Mouse (Mus musculus) brain, embryonic 14.5 days (tissue): ENCODE measurements around the gene Pard6a. TPM values are rescaled to one million over a fixed set of nuclear protein-coding genes. Genes with fewer than 3 reads are reported as not detected.

Source experiments
- DNase-seq: peaks from one replicate; pipeline ENCODE4 v3.0.0-alpha.2; 2011; ENCODE audit warnings: low read depth
- CTCF ChIP-seq: fragments of 200-500 bp; IDR thresholded peaks from 2 replicates; pipeline ENCODE4 v1.5.1; 2012; ENCODE audit warnings: inconsistent platforms, mild to moderate bottlenecking, moderate library complexity, borderline replicate concordance; ENCODE audit not compliant: insufficient read depth, insufficient read length; ENCODE audit errors: extremely low read depth
- POLR2A ChIP-seq: fragments of 200-500 bp; IDR thresholded peaks from 2 replicates; pipeline ENCODE4 v1.6.1; 2012; ENCODE audit warnings: mild to moderate bottlenecking, inconsistent platforms, borderline replicate concordance; ENCODE audit not compliant: poor library complexity, insufficient read depth, insufficient read length, severe bottlenecking; ENCODE audit errors: extremely low read depth
- polyA plus RNA-seq: library from polyadenylated mRNA; depleted of rRNA; stranded (reverse); fragments of >200 nt; gene quantifications from 2 replicates; pipeline ENCODE4 v1.2.3, GENCODE M21; 2012

Gene Pard6a
- polyA plus RNA-seq, 1 experiment, result 40.7 TPM

- DNase-seq, result no peak
- TF ChIP-seq CTCF (no peak), POLR2A (no peak)
These were observed 8.3 kb upstream of the Pard6a start for GRCm38 (mm10) chr8:105692449-105693182.

DNA sequence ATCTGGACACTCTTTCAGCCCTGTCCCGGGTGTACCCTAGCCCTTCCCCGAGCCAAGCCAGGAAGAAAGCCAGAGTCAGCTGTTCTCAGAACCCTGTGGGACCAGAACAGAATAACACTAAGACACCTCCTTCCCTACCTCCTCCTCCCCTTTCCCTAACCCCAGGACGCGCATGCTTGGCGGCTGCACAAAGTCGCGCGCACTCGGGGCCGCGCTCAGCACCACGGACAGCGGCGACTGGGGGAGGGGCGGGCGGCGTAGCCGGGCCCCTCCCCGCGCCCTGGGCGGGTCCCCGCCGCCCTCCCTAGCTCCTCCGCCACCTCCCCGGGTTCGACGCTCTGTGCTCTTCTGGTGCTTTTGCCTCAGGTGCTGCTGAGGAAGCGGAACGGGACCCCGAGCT, 7.3 kb upstream of the Pard6a start:
- TF ChIP-seq POLR2A (no peak), CTCF (no peak)
- peak; percentile 84 for DNase-seq

GRCm38 (mm10) chr8:105694051-105694799, 6.7 kb upstream of the Pard6a start:
- TF ChIP-seq POLR2A (no peak), CTCF (peak; percentile 27; the same call in 1 of the 2 replicates)
- DNase-seq, result peak; percentile 48

DNA sequence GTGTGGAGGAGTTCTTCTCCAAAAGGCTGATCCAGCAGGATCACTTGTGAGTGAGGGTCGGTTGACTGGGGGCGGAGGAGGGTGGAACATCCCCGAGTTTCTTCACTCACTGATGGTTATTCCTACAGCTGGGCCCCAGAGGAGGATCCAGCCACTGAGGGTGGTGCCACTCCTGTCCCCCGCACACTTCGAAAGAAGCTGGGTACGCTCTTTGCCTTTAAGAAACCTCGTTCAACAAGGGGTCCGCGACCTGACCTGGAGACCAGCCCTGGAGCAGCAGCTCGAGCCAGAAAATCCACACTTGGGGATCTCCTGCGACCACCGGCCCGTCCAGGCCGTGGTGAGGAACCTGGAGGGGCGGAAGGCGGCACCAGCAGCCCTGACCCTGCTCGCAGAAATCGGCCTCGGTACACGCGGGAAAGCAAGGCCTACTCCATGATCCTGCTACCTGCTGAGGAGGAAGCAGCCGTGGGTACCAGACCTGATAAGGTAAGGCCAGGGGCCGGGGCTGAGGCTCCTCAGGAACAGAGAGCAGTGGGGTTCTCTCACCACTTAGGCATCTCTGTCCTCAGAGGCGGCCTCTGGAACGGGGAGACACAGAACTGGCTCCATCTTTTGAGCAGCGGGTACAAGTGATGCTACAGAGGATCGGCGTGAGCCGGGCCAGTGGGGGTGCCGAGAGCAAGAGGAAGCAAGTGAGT, 5.7 kb upstream of the Pard6a start:
- no peak for TF ChIP-seq POLR2A
- no peak for TF ChIP-seq CTCF
- no peak for DNase-seq

DNA sequence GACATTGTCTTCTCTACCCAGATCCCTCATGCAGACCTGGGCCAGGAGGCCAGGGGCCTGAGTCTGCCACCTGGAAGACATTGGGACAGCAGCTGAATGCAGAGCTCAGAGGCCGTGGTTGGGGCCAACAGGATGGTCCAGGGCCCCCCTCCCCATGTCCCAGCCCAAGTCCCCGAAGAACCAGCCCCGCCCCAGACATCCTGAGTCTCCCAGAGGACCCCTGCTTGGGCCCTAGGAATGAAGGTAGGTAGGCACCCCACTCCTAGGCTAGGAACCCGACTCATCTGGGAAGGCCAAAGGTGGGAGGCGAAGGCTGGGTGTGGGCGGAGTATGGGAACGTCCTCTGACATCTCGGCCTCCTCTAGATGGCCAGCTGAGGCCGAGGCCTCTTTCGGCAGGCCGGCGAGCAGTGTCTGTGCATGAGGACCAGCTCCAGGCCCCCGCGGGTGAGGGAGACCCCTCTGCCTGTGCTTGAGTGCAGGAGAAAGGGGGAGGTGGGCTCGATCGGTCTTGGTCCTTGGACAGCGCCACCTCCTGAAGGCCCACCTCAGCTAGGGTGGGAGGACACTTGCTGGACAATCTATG, 3.7 kb upstream of the Pard6a start:
- no peak for DNase-seq
- TF ChIP-seq CTCF, result no peak
- TF ChIP-seq POLR2A, result no peak

DNA sequence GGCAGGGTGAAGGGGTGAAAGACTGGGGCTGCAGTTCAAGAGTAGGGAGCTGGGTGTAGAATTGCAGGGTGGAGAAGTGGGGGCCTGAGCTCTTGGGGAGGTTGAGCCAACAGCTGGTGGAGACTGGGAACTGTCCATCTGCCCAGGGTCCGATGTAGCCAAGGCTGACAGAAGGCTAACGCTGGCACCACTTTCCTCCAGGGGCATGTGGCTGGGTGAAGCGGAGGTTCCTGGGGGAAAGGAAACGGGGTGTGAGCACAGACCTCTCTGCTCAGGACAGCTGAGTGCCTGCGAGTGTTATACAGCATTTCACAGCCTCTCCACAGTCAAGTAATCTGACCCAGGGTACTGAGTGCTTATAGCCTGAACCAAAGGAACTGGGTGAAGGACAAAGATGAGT, 2.2 kb upstream of the Pard6a start:
- DNase-seq, result no peak
- no peak for TF ChIP-seq POLR2A
- TF ChIP-seq CTCF, result no peak

DNA sequence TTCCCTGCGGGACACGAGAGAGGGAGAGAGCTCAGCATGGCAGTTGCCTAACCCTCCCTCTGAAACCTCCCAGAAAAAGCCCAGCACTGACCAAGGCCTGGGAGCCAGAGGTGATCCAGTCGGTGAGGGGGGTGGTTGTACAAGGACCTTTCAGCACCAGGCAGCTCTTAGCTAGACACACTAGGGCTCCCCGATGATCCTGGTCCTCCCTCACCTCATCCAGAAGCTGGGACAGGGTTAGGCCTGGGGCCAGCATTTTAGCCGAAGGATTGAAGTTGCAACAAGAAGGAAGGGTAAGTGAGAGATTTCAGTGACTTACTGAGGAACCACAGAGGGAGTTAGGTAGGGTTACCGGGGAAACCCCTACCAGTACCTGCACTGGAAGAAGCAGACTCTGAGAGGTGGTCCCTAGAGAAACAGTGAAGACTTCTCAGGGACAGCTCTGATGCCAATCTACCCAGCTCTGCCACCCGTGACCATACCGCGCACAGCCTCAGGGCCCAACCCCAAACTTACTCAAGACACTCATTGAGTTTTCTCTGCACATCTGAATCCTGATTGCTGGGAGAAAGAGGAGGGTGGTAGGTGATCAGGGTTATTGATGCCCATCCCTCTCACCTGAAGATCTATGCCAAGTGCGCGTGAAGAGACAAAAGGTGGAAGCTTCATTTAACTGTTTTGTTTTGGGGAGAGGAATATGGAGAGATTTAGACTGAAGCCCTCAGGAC, 1.3 kb upstream of the Pard6a start:
- no peak for DNase-seq

DNA sequence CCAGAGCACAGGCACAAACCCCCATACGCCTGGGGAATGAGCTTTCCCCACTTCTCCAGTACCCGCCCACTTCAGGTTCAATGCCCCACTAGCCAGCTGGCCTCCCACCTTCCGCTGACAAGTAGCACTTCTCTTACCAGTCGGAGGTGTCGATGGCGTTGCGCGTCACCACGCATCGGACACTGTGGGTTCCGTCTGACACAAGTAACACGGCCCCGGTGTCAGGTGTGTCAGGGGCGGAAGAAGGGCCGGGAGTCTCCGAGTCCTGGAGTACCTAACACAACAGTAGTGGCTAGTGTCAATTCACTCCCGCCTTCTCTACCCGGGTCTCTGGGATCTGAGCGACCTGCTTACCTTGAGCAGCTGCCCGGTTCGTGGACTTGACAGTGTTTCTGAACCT, 382 bp upstream of the Pard6a start:
- no peak for TF ChIP-seq CTCF
- TF ChIP-seq POLR2A, result no peak
- no peak for DNase-seq

More for the DNA sequence above, 1.3 kb upstream of the Pard6a start:
- TF ChIP-seq CTCF, result no peak
- no peak for TF ChIP-seq POLR2A

DNA sequence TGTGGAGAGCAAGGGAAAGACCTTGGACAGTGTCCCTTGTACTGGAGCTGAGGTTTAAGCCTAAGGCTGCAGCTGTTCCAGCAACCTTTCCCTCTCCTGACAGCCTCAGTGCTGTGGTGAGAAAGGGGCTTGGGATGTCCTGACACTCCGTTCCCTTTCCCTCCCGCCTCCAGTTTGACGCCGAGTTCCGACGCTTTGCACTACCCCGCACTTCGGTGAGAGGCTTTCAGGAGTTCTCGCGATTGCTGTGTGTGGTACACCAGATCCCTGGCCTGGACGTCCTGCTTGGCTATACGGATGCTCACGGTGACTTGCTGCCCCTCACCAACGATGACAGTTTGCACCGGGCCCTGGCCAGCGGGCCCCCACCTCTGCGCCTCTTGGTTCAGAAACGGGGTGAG, 1.1 kb downstream of the Pard6a start:
- TF ChIP-seq CTCF (no peak), POLR2A (no peak)
- peak; percentile 19 for DNase-seq

DNA sequence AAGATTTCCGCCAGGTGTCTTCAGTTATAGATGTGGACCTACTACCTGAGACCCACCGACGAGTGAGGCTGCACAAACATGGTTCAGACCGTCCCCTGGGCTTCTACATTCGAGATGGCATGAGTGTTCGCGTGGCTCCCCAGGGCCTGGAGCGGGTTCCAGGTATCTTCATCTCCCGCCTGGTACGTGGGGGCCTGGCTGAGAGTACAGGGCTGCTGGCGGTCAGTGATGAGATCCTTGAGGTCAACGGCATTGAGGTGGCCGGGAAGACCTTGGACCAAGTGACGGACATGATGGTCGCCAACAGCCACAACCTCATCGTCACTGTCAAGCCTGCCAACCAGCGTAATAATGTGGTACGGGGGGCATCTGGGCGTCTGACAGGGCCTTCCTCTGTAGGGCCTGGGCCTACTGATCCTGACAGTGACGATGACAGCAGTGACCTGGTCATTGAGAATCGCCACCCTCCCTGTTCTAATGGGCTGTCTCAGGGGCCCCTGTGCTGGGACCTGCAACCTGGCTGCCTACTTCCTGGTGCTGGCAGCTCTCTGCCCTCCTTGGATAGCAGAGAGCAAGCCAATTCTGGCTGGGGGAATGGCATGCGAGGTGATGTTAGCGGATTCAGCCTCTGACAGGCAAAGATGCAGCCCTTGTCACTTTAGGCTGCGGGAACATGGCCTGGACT, 1.9 kb downstream of the Pard6a start:
- TF ChIP-seq CTCF (no peak), POLR2A (no peak)
- no peak for DNase-seq
